Mouse (Mus musculus): ENCODE measurements at regions not wholly inside any gene's neighbourhood (a gene's known extent, or its start where the extent isn't known, plus 50 kb on each side); places are given as distances from the start of the nearest gene placed in this dataset.
"Not testable (repeated sequence)": the region's sequence is repeated elsewhere in the genome, so short reads cannot be mapped to it uniquely, and the experiment has no call there.

DNA sequence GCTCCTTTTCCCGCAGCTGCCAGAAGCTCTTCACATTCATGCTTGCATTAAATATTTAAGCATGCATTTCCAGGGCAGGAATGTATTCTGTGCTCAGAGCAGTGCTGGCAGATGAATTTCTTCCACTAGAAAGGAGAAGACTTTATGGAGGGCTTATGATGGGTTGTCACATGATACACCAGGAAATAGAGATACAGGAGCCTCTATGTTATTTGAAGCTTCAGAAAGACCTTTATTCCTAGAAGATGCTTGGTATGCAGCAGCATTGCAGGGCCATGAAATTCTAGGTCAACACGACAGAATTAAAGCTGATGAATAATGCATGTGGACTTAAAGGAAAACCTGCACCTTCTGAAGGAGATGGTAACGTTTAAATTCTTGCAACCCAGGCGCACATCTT lies 212.1 kb downstream of the Adgrg6 start:
- DNase-seq (ENCODE audit: low read depth, low spot score): peak; percentile 54

DNA sequence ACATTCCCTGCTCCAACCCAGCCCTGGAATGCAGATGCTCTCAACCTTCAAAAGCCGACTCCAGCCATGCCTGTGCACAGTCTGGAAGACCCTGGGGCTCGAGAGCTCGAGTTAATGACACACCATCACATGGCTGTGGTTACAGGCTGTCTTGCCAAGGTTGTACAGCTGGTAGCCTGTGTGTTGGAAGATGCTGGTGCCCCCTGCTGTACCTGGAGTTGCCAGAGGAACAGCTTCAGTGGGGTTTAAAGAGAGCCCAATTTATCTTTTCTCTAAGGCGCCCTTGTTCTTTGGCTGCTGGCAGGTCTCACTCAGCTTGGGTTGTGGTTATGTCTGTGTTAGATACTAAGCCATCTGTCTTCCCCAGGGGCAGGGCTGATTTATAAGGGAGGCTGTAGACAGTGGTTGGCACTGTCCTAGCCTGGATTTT lies 212.8 kb downstream of the Adgrg6 start:
- peak; percentile 71 for DNase-seq (ENCODE audit: low read depth, low spot score)

DNA sequence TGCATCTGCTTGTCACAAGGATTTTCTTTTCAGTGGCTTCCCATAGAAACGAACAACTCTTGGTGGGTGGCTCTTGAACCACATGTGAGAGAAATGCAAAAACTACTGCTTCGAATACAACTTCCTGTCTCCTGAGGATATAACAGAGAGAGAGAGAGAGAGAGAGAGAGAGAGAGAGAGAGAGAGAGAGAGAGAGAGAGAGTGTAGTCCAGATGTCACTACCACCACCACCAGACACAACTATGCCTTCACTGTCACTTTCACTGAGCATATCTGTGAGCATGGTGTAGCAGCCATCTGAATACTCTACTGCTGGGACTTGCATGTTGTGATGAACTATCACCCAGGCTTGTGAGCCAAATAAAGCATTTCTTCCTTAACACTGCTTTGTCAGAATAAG lies 216.6 kb downstream of the Adgrg6 start:
- DNase-seq (ENCODE audit: low read depth, low spot score): no peak

DNA sequence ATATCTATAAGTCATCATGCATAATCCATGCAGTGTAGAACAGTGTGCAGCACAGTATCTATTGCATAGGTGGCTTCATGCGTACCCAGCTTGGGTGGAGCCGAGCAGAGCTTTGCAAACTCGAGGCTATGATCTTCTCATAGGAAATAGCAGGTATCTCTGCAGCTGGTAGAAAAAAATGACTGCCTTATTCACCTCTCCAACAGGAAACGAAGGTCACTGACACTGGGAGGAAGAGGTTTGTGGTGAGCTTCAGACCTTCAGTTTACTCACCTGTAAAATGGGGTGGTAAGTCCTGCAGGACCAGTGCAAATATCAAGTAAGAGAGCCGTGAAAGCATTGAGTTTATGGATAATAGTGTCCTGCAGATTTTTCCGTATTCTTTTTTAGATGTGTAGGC lies 219.2 kb downstream of the Adgrg6 start:
- no peak for DNase-seq (ENCODE audit: low read depth, low spot score)

DNA sequence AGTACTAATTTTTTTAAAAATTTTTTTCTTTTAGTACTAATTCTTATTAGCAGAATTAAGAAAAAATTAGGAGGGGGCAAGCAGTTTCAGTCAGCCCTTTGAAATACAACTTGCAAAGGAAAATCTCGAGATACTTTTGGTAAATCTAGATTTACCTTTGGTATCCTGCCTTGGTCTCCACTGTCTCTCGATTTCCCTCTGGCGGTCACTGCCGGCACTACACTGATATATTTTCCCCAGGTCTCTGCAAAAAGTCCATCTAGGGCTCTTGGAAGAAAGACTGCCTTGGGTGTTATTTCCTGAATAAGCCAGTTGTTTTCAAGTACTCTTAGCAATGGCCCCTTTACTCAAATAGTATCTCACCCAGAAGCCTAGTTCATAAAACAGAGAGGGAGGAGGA lies 224.0 kb downstream of the Adgrg6 start:
- DNase-seq (ENCODE audit: low read depth, low spot score): peak; percentile 76

DNA sequence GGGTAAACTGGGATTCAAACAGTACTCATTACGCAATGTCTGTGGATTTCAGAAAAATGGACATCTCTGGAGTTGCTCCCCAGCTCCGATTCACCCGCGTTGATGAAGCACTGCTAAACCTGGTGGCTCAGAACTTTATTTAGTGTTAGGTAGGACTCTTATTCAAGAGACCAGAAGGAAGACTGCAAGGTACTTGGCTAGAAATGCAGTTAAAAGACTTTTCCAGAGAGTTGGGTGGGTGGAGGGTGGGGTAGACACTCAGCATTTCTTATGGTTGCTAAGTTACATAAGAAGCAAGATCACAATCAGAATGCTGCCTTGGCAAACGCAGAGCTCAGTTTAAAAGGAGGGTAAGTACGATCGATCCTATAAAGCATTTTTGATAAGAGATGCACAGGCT lies 230.2 kb downstream of the Adgrg6 start:
- peak; percentile 80 for DNase-seq (ENCODE audit: low read depth, low spot score)

DNA sequence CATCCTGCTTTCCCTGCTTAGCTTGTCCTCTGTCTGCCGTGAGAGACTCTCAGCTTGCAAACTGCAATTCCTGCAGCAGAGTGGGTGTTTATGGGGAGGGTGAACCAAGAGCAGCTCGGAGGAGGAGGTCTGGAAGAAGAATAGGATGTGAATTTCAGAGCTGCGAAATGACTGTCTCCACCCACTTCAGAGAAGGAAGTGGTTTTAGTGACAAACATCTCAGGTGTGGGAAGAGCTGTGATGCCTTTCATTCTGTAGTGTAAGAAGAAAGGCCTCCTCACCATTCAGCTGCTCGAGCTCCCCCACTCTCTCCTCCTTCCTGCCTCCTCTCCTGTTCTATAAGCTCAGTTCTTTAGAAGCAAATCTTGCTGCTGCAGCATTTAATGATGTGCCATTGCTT lies 230.9 kb downstream of the Adgrg6 start:
- peak; percentile 93 for DNase-seq (ENCODE audit: low read depth, low spot score)

DNA sequence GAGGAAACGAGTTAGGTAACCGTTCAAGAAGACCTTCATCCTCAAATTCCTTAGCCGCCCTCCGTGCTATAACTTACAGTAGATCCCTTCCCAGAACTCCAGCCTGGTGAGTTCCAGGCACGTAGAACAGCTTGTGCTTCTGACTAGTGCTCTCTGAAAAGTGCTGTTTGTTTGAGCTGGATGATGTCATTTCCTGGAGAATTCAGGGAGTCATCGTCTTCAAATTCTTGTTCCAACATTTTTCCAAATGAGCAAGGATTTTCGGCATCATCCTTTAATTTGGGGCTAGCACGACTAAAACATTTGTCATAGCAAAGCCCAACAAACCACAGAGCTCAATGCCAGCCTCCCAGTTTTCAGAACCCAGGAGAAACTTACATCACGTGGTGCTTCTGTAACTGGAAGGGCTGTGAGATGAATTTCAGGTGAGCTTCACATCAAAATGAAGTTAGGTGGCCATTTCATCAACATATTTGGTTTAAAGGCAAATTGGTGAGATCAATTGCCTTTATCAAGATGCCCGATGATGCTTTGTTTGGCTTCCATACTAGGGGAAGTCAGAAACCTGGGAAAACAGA lies 231.4 kb downstream of the Adgrg6 start:
- DNase-seq (ENCODE audit: low read depth, low spot score): peak; percentile 77

DNA sequence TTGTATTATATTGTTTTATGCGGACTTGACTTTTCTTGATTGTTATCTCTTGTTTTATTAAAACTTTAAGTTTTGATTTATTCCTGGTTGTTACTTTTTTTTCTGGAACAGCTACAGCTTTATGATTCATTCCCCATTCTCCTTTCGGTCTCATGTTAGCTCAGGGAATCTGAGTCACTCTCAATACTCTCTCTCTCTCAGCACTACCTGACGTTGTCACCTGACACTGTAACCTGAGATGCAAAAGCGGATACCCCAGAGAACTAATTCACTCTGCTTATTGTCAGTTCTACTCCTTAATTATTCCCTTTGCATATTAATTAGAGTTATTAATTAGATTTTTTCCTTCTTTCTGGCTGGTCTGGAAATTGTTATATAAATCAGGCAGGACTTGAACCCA lies 232.5 kb downstream of the Adgrg6 start:
- peak; percentile 26 for DNase-seq (ENCODE audit: low read depth, low spot score)

DNA sequence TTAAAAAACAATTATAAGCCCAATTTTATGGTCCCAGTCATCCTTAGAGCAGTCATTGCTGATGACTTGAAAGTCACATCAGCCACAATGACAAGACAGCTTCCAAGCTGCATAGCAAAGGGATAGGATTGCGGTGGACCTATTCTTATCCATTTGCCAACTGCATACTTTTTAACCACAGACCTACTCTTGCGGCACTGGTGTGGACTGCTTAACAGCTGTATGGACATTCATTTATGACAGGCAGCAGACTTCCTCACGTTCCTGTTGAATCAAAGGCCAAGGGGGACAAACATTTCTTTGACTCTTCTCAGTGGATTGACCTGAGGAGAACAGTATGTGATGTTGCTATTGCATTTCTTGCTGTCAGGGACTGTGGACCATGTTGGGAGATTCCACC lies 233.5 kb downstream of the Adgrg6 start:
- no peak for DNase-seq (ENCODE audit: low read depth, low spot score)

DNA sequence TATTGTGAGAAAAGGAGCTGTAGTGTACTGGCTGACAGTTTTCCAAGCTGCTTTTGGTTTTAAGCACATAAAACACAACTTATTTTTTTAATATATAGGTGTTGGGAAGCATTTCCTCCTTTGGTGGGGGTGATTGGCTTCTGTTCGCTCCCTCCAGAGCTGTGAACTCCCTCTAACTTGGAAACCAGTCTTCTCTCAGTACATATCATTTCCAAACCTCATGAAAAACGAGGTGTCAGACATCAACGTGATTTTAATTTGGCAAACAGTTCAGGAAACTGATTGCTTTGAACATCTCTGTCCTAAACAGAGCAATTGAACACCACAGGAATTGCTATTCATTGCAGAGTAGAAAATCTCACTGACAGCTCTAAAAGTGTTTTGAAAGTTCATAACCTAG lies 238.6 kb downstream of the Adgrg6 start:
- DNase-seq (ENCODE audit: low read depth, low spot score): peak; percentile 43

DNA sequence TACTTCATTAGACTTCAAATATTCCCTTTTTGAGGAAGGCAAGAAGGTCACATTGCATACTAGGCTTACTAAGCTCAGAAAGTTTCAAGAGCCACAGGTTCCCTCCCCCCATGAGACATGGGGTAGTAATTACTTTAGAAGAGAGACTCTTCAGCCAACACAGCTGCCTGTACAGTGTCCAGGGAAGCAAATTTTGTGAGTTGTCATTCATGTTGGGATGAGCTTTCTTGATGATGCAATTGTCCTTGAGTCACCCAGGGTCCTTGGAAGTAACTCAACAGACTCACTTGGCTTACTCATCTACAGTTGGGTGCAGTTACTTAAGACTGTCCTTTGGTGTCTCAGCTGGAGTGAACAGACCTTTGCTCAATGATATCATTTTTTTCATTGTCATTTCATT lies 242.0 kb downstream of the Adgrg6 start:
- DNase-seq (ENCODE audit: low read depth, low spot score): no peak

DNA sequence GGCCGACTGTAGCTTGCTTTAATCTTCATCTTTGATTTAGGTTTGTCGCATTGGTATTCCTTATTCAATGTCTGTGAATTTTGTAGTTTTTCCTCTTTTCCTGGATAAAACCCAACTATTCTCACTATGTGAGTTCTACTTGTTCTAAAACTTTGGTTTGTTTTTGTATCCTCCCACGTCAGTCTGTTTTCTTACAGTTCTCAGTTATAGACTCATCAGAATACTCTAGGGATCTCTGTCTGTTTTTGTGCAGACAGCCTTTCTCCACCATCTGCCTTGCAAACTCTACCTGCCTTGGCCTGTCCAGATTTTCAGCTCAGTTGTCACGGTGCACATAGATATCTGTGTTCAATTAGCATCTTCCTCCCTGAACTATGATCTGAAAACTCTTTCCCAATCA lies 249.3 kb downstream of the Adgrg6 start:
- peak; percentile 65 for DNase-seq (ENCODE audit: low read depth, low spot score)

DNA sequence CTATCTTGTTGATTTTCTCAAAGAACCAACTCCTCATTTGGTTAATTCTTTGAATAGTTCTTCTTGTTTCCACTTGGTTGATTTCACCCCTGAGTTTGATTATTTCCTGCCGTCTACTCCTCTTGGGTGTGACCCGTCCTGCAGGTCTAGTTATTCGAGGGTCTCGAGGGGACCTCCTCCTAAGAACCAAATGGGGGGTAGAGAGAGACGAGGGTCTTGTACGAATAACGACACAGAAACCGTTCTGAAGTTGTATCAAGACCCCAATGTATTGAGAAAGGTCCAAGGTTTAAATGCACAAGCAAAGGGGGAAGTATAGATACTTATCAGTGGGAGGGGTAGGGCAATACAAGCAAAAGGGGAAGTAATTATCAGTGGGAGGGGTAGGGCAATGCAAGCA lies 252.8 kb downstream of the Adgrg6 start:
- not testable (repeated sequence) for DNase-seq (ENCODE audit: low read depth, low spot score)

DNA sequence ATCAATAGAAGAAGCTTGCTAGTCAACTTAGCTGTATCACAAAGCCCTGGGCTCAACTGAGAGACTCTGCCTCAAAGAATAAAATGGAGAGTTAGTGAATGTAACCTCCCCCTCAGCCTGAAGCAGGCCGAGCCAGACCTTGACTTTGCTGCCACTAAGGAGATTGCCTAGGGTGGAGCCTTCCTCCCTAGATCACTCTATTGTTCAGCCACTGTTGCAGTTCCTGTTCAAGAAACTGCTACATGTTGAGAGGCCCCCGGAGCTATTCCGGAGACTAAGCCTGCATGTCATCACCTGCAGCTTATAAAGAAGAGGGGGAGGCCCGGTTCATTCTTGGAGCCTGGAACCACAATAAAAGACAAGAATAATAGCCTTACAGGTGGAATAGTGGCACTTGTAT lies 257.9 kb downstream of the Adgrg6 start:
- no peak for DNase-seq (ENCODE audit: low read depth, low spot score)

DNA sequence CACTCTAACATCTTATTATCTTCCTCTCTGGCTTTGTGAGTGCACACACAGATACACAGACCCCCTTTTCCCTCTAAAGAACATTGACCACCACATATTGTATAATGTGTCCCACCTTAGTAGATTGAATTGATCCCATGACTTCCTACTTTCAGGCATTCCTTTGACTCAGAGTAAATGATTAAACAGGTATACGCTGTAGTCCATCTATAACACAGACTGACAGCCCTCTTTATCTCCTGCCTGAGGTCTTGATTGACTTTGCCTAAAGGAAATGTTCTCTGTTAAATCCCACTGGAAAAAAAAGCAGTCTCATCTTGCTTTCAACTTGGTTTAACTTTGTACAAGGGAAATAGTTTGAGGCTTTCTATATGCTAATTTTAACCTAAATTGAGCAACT lies 268.8 kb downstream of the Adgrg6 start:
- DNase-seq (ENCODE audit: low read depth, low spot score): no peak

DNA sequence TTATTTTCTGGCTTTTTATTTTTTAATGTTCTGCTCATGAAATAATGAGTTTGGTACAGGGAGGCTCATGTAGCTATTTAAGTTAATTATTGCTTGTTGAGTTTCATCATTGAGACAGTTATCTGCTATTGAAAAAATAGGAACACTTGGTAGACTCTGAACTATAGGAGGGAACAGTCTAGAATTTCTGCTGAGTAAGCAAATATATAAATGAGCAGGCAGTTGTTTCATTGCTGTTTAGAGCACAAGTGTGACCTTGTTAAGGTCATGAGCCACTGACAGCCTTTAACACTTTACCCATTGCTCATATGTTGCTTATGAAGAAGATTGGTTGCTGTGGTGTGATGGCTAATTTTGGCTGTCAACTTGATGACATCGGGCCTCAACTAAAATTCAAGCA lies 270.0 kb downstream of the Adgrg6 start:
- DNase-seq (ENCODE audit: low read depth, low spot score): no peak

DNA sequence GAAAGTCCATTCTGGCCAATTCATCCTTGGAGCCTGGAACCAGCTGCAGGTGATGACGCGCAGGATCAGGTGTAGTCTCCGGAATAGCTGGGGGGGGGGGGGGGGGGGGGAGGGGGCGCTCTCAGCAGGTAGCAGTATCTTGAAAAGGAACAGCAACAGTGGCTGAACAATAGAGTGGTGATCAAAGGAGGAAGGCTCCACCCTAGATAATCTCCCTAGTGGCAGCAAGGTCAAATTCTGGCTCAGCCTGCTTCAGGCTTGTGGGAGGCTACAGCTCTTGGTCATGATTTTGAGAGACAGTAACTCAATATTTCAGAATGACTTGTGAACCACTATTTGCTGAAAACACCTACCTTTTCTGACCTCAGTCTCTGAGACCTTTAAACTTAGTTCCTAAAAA lies 275.5 kb downstream of the Adgrg6 start:
- DNase-seq (ENCODE audit: low read depth, low spot score): no peak

DNA sequence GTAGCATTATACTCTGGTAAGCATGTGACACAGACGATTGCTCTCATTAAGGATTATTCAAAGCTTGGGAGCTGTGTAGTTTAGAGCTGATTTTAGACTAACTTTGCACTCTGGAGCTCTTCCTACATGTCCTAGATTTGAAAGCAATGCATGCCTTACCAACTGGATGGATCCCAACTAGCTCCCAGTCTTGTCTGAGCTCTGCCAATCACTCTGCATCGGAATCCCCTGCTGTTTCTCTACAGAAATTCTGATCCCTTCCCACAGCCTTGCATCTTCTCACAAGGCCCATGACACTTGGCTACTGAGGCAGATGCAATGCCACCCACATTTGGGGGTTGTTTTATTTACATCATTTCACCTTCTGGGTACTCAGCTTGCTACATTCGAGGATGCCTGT lies 277.8 kb downstream of the Adgrg6 start:
- peak; percentile 55 for DNase-seq (ENCODE audit: low read depth, low spot score)

DNA sequence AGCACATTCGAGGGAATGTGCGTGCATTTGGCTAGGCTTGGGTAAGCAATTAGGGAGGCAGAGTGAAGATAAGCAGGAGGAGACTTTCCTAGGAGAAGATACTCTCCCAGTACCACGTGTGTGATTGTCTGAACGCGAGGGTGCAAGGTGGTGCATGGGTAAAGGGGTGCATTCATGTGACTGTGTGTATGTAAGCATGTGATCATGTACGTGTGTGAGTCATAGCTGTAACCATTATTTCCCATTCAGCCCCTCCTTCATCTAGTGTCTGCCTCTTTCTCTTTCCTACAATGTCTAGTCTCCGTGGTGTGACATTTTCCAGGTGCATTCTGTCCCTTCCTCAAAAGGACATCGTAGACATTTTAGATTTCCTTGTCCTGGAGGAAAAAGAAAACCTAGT lies 273.8 kb downstream of the Hivep2 start:
- no peak for DNase-seq (ENCODE audit: low read depth, low spot score)

DNA sequence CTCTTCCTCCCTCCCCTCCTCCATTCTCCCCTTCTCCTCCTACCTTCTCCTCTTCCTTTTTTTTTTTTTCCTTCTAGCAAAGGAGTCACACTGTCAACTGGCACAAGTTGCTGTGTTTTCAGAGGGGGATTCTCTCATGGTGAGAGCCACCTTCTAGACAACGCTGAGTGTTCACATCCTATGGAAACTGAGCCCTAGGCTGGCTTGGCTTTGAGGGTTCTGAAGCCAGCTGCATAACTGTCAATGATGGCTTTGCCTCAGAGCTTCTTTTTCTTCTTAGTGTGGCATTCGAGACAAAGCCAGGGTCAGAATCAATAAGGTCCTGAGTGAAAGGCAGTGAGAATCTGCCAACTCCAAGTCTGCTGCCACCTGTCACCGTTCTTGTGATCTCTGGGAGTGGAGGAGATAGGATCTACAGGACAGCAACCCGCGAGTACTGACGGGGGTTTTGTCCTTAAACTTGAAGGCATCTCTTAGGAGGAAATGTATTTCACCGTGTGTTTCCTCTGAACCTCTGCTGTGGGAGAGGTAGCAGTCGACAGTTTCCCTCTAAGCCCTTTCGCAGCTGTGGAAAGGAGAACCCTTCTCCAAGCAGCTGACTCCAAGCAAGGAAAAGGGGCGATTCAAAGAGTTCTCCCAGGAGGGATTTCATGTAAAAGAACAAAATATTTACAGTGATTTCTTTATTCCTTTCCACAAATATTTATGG lies 269.2 kb downstream of the Hivep2 start:
- no peak for DNase-seq (ENCODE audit: low read depth, low spot score)

DNA sequence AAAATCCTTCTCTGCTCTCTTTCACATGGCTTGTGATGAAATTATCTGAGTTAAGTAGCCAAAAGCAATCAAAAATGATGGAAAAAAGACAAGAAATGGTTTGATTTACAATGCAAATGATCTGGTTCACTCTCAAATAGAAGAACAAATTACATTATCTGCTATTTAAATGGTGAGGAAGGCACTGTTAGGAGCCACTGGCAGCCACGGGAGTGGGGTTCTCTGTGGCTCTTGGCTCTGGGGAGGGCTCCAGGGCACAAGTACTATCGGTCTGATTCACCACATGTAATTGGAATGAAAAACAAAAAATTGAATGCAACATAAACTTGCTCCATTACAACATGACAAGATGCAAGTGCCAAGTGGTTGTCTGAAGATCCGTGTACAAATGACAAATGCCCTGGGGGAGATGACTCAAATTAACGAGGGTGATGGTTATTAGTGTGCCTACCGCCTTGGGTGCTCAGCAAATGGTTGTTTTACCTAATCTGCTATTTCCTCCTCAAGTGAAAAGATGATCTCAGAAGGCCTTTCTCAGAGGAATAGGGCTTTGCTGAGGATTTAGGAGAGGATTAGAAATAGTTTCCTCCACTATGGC lies 268.2 kb downstream of the Hivep2 start:
- DNase-seq (ENCODE audit: low read depth, low spot score): no peak

DNA sequence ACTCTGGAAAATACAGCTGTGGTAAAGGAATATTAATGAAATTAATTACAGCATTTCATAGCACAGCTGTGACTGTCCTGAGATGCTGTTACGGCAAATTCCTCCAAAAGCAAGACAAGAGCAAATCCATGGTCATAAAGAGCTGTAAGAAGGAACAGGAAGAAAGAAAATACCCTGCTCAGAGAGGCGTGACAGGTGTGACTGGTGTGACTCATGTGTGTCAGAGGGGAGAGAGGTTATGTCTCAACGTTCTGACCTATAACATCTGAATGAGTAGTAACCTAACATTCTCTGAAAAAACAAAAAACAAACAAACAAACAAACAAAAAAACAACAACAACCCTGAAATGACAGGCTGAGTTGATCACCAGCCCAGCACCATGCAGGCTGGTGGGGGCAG lies 267.5 kb downstream of the Hivep2 start:
- DNase-seq (ENCODE audit: low read depth, low spot score): no peak
